Mouse (Mus musculus) stomach, embryonic 15.5 days (tissue): ENCODE measurements around the gene Tmem63c. TPM values are rescaled to one million over a fixed set of nuclear protein-coding genes. Genes with fewer than 3 reads are reported as not detected.

Source experiments
- ATAC-seq: fragments of 200-750 bp; cut with Nextera tagmentation; 2 replicates; pipeline ENCODE4 v1.8.0; 2017; ENCODE audit warnings: low read depth, moderate number of reproducible peaks, moderate TSS enrichment; ENCODE audit not compliant: insufficient read depth, low FRiP score
- H3K27ac ChIP-seq: fragments of 300-500 bp; sonication (generic); 2 replicates; pipeline ENCODE4 v1.5.1; 2015; ENCODE audit warnings: mild to moderate bottlenecking, inconsistent platforms
- H3K27me3 ChIP-seq: fragments of 300-500 bp; sonication (generic); replicated peaks from 2 replicates; pipeline ENCODE4 v1.6.1; 2015; ENCODE audit warnings: inconsistent platforms
- H3K36me3 ChIP-seq: fragments of 300-500 bp; sonication (generic); 2 replicates; pipeline ENCODE4 v1.6.1; 2015; ENCODE audit warnings: inconsistent platforms
- H3K4me1 ChIP-seq: fragments of 300-500 bp; sonication (generic); 2 replicates; pipeline ENCODE4 v1.6.1; 2015; ENCODE audit warnings: inconsistent platforms
- H3K4me2 ChIP-seq: fragments of 300-500 bp; sonication (generic); 2 replicates; pipeline ENCODE4 v1.6.1; 2015; ENCODE audit warnings: mild to moderate bottlenecking, inconsistent platforms
- H3K4me3 ChIP-seq: fragments of 300-500 bp; sonication (generic); replicated peaks from 2 replicates; pipeline ENCODE4 v1.5.1; 2015; ENCODE audit warnings: inconsistent platforms
- H3K9ac ChIP-seq: fragments of 300-500 bp; sonication (generic); 2 replicates; pipeline ENCODE4 v1.6.1; 2015; ENCODE audit warnings: inconsistent platforms
- H3K9me3 ChIP-seq: fragments of 300-500 bp; sonication (generic); 2 replicates; pipeline ENCODE4 v1.6.1; 2016; ENCODE audit warnings: inconsistent platforms
- WGBS: fragments of 180-500 bp; shearing (Covaris S2); methylation state at CpG from one replicate; pipeline ENCODE4 v1.1.7; 2015; 5-methylcytosine and 5-hydroxymethylcytosine counted together
- polyA plus RNA-seq: library from polyadenylated mRNA; unstranded; fragments of >200 nt; fragmentation: Nextera tagmentation; extraction: Ambion mirVana; gene quantifications from 2 replicates; pipeline ENCODE4 v1.2.1, GENCODE M21; 2015

Gene Tmem63c
- polyA plus RNA-seq, 1 experiment from 2014 or later: 0.76 TPM

DNA sequence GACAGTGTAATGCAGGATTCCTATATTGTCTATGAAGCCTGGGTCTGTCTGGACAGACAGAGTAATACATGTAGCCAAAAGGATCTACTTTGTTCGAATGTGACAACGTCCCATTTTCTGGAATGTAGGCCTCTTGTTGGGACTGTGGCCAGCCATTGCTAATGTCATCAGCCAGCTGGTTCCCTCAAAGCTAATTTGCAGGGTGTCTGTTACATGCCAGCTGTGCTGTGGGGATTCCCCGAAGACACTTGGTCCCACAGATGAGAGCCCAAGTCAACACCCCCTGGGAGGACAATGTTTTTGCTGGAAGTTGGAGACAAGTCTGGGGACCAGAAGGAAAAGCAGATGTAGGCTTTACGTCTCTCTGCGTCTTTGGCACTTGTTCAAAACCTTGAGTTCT is 45.3 kb downstream of the Tmem63c start:
- Histone ChIP-seq H3K36me3 (no peaks in the 10 kb centered on the region), H3K9ac (no peak overlapping the region), H3K4me2 (no peak overlapping the region), H3K27ac (no peak overlapping the region), H3K9me3 (no peaks in the 10 kb centered on the region), H3K4me3 (no peak overlapping the region), H3K27me3 (no peaks in the 10 kb centered on the region), H3K4me1 (no peaks in the 10 kb centered on the region)
- ATAC-seq: no peak
- 78% methylated on average over 5 of the region's 5 CpGs for WGBS

DNA sequence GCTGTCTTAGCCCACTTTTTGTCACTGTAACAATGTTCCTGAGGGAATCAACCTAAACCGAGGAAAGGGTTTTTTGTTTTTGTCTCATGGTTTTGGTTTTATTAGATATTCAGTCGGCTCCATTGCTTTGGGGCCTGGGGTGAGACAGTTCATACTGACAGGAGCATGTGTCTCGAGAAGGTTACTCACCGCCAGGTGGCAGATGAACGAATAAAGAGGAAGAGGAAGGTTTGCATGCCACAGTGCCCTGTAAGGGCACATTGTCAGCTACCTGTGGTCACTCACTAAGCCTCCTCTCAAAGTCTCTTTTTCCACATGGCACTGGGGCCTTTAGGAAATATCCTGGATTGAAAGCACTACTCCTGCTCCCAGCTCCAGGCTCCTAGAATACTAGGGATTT is 49.4 kb downstream of the Tmem63c start:
- H3K4me1 ChIP-seq: no peaks in the 10 kb centered on the region
- H3K4me3 ChIP-seq: no peak overlapping the region
- H3K27me3 ChIP-seq: no peaks in the 10 kb centered on the region
- no peak for ATAC-seq
- no peak overlapping the region for H3K4me2 ChIP-seq
- WGBS: 69% methylated on average over 5 of the region's 5 CpGs
- no peaks in the 10 kb centered on the region for H3K36me3 ChIP-seq
- H3K27ac ChIP-seq: no peak overlapping the region
- H3K9me3 ChIP-seq: no peaks in the 10 kb centered on the region
- H3K9ac ChIP-seq: no peak overlapping the region

DNA sequence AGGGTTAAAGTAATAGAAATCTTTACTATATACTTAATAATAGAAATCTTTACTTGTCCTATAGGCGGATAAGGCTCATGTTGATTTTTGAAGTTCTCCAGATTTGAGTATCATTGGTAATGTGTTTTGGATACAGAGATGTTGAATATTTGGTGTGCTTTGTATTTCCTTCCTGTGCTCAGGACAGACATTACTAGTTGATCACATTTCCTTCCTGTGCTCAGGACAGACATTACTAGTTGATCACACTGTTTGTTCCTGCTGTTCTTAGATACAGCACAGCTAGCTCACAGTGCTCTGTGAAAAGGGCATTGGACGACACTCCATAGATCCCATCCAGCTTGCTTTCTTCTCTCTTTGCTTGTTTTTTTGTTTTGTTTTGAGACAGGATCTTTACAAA is 55.5 kb downstream of the Tmem63c start:
- no peaks in the 10 kb centered on the region for H3K36me3 ChIP-seq
- WGBS: 83% methylated on average over 2 of the region's 2 CpGs
- ATAC-seq: no peak

DNA sequence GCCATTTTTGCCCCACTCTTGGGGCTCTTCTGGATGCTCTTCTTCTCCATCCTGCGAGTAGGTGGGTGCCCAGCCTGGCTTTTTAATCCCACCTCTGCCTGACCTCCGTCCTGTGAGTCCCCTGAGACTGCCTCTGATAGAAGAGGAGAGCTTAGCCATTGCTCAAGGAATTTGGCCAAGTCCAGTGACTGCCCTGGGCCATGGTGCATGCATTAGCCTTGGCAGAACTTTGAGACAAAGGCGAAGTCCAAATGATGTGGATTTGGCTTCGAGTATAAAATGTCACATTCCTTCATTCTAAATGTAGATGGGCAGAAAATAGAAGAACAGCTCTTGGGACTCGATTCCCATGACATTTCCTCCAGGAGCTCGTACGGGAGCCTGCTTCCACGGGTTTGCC is 61.7 kb downstream of the Tmem63c start:
- WGBS: 78% methylated on average over 8 of the region's 8 CpGs
- H3K27me3 ChIP-seq: no peaks in the 10 kb centered on the region
- no peak for ATAC-seq

More for the DNA sequence above, 55.5 kb downstream of the Tmem63c start:
- Histone ChIP-seq H3K4me2 (no peak overlapping the region), H3K9ac (no peak overlapping the region), H3K27me3 (no peaks in the 10 kb centered on the region), H3K4me1 (no peaks in the 10 kb centered on the region), H3K4me3 (no peak overlapping the region), H3K27ac (no peak overlapping the region), H3K9me3 (no peaks in the 10 kb centered on the region)

DNA sequence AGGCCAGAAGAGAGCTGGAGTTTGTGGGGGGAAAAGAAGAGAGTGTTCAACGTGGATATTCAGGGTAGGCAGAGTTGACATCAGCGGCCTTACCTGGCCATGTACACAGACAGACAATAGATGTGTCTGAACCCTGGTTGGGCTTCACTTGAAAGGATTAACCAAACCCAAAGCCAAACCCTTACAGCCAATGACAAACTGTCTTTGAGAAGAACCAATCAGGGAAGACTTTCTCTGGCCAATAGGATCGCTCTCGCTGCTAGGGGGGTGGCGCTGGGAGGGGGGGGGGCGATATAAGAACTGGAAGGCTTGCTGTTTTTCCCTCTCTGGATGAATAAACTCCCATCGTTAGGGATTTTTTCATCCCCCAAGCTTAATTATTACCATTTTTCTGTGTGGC is 66.1 kb downstream of the Tmem63c start:
- H3K4me1 ChIP-seq: no peaks in the 10 kb centered on the region
- H3K9ac ChIP-seq: no peak overlapping the region
- H3K4me3 ChIP-seq: no peak overlapping the region
- H3K27me3 ChIP-seq: no peaks in the 10 kb centered on the region
- no peak overlapping the region for H3K27ac ChIP-seq
- 60% methylated on average over 7 of the region's 7 CpGs for WGBS
- ATAC-seq: no peak
- no peaks in the 10 kb centered on the region for H3K9me3 ChIP-seq
- no peaks in the 10 kb centered on the region for H3K36me3 ChIP-seq
- no peak overlapping the region for H3K4me2 ChIP-seq

More for the DNA sequence above, 61.7 kb downstream of the Tmem63c start:
- H3K4me1 ChIP-seq: no peaks in the 10 kb centered on the region
- no peak overlapping the region for H3K9ac ChIP-seq
- no peak overlapping the region for H3K4me2 ChIP-seq
- H3K9me3 ChIP-seq: no peaks in the 10 kb centered on the region
- H3K4me3 ChIP-seq: no peak overlapping the region
- no peaks in the 10 kb centered on the region for H3K36me3 ChIP-seq
- H3K27ac ChIP-seq: no peak overlapping the region

DNA sequence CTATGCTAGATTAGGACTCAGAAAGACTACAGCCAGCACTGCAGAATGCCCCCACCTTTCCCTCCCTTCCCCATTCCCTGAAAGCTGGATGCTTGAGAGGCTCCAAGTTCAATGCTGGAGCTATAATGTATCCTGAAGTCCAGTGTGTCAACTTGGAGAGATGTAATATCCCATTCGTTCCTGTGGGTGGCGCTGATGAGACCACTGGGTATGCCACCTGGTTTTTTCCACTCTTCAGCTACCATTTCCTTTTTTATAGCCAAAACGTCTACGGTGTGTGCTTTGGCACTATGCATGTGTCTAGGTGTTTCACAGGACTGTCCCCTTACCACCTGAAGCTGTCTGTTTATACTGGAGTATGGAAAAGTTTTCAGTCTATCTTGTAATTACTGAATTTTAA is 67.2 kb downstream of the Tmem63c start:
- Histone ChIP-seq H3K27ac (no peak overlapping the region), H3K27me3 (no peaks in the 10 kb centered on the region), H3K9ac (no peak overlapping the region), H3K36me3 (no peaks in the 10 kb centered on the region), H3K4me1 (no peaks in the 10 kb centered on the region), H3K9me3 (no peaks in the 10 kb centered on the region), H3K4me2 (no peak overlapping the region), H3K4me3 (no peak overlapping the region)
- no peak for ATAC-seq
- WGBS: 43% methylated on average over 4 of the region's 4 CpGs

DNA sequence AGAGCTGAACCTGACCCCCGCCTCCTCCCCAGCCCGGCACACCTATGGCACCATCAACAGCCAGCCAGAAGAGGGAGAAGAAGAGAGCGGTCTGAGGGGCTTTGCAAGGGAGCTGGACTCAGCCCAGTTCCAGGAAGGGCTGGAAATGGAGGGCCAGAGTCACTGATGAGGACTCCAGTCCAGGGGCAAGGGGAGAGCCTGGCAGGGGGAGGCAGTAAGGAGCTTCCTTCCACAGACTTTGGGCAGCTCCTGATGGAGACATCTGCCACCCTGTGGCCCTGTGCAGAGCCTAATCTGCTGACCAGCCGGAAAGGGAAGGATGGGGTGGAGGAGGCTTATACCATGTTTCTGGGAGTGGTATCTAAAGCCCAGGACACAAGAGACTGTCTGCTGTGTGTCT is 68.1 kb downstream of the Tmem63c start:
- no peak overlapping the region for H3K4me3 ChIP-seq
- H3K27ac ChIP-seq: no peak overlapping the region
- no peaks in the 10 kb centered on the region for H3K9me3 ChIP-seq
- H3K9ac ChIP-seq: no peak overlapping the region
- no peaks in the 10 kb centered on the region for H3K27me3 ChIP-seq
- H3K36me3 ChIP-seq: no peaks in the 10 kb centered on the region
- ATAC-seq: no peak
- 74% methylated on average over 4 of the region's 4 CpGs for WGBS
- H3K4me1 ChIP-seq: no peaks in the 10 kb centered on the region
- no peak overlapping the region for H3K4me2 ChIP-seq

DNA sequence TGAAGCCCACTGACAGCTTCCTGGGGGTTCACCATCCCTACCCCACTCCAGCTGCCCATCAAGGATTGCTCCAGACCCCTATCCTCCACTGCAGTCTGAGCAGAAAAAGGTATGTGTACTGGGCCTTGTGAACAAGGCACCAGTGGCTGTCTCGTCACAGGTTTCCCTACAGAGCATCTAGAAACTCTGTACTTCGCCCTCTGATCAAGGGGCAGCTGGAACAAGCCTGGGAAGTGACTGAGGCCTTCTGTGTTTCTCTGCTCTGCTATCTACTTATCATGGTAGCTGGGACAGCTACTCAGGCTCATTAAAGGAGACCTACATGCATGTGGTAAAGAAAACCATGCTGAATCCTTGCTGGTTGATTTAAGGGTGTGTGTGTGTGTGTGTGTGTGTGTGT is 68.6 kb downstream of the Tmem63c start:
- H3K27me3 ChIP-seq: no peaks in the 10 kb centered on the region
- ATAC-seq: no peak
- no peak overlapping the region for H3K4me2 ChIP-seq
- H3K4me1 ChIP-seq: no peaks in the 10 kb centered on the region
- no peak overlapping the region for H3K4me3 ChIP-seq
- H3K9me3 ChIP-seq: no peaks in the 10 kb centered on the region
- H3K9ac ChIP-seq: no peak overlapping the region
- WGBS: 77% methylated on average over 2 of the region's 2 CpGs
- no peaks in the 10 kb centered on the region for H3K36me3 ChIP-seq
- no peak overlapping the region for H3K27ac ChIP-seq

DNA sequence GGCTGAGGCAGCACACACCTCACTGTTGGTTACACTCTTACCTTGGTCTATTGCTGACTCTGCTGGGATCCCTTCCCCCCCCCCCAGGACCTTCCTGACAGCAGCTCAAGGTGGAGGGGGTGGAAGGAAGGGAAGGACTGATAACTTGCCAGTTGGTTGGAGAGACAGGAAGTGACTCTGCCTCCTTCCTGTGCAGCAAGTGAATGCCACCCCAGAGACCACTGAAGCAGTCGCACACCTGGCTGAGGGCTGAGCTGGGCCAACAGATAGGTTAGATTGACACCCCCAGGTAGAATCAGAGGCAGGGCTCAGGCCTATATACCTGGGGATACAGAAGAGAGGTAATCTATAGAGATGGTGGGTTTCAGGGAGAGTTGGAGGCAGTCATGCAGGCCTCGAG is 70.8 kb downstream of the Tmem63c start:
- Histone ChIP-seq H3K4me3 (no peak overlapping the region), H3K9ac (no peak overlapping the region), H3K27me3 (no peaks in the 10 kb centered on the region), H3K4me2 (no peak overlapping the region), H3K36me3 (no peaks in the 10 kb centered on the region), H3K4me1 (no peaks in the 10 kb centered on the region), H3K27ac (no peak overlapping the region), H3K9me3 (no peaks in the 10 kb centered on the region)
- ATAC-seq: no peak
- WGBS: 91% methylated on average over 2 of the region's 2 CpGs

DNA sequence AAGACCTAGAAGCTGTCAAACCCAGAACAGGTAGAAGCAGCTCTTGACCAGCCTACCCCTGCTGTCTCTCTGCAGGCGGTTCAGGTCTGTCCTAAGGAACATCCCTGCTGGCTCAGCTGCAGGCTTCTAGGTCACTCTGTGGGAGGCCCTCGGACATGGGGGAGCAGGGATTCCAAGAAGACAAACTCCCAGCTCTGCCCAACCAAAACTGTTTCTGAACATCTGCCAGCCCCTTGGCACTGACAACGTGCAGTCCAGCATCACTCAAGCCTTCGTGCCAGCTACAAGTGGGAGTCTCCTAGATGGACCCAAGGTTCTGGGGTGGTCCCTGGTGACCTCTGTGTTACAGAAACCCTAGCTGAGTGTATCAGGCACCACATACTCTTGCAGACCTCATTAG is 72.1 kb downstream of the Tmem63c start:
- H3K27me3 ChIP-seq: no peaks in the 10 kb centered on the region
- no peaks in the 10 kb centered on the region for H3K9me3 ChIP-seq
- no peak overlapping the region for H3K4me2 ChIP-seq
- no peaks in the 10 kb centered on the region for H3K4me1 ChIP-seq
- WGBS: 55% methylated on average over 4 of the region's 4 CpGs
- H3K27ac ChIP-seq: no peak overlapping the region
- no peak for ATAC-seq
- no peak overlapping the region for H3K9ac ChIP-seq
- no peaks in the 10 kb centered on the region for H3K36me3 ChIP-seq
- no peak overlapping the region for H3K4me3 ChIP-seq

DNA sequence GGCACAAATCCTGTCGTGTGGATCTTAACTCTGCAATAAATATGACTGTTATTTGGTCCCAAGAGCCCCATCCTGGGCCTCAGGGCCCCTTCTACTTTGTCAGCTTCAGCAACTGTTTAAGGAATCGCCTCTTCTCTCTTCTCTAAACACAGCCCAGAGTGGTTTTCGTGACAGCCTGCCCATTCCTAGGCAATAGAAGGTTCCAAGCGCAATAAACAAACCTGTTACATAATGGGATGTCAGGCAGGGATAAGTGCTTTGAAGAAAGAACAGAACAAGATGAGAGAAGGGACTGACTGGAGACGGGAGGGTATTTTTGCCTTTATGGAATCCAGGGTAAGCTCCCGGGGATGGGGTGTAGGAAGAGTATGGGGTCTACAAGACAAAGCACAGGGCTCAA is 72.5 kb downstream of the Tmem63c start:
- H3K36me3 ChIP-seq: no peaks in the 10 kb centered on the region
- no peaks in the 10 kb centered on the region for H3K4me1 ChIP-seq
- H3K27me3 ChIP-seq: no peaks in the 10 kb centered on the region
- no peak for ATAC-seq
- no peak overlapping the region for H3K9ac ChIP-seq
- WGBS: 46% methylated on average over 6 of the region's 6 CpGs
- no peak overlapping the region for H3K4me2 ChIP-seq
- no peak overlapping the region for H3K4me3 ChIP-seq
- H3K27ac ChIP-seq: no peak overlapping the region
- no peaks in the 10 kb centered on the region for H3K9me3 ChIP-seq

DNA sequence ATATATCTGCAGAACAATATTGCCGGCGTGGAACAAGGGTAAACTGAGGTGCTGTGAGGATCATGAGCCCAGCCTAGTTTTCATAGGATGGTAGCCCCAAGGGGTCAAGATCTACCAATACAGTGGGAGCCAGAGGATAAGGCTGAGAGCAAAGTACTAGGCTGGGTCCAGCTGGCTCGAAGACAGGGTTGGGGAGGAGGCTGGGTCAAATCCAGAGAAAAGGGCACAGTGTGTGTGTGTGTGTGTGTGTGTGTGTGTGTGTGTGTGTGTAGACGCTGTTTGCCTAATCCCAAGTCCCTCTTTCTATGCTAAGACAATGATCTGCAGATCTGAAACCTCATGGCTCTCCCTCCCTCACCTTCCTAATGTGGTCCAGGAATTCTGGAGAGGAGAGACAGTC is 79.2 kb downstream of the Tmem63c start:
- ATAC-seq: no peak
- no peak overlapping the region for H3K4me3 ChIP-seq
- H3K9ac ChIP-seq: no peak overlapping the region
- H3K4me2 ChIP-seq: no peak overlapping the region
- peaks cover 6% of the 10 kb centered on the region for H3K4me1 ChIP-seq
- H3K27ac ChIP-seq: no peak overlapping the region
- WGBS: 87% methylated on average over 4 of the region's 4 CpGs
- H3K27me3 ChIP-seq: peaks cover 19% of the 10 kb centered on the region
- H3K9me3 ChIP-seq: no peaks in the 10 kb centered on the region
- no peaks in the 10 kb centered on the region for H3K36me3 ChIP-seq

DNA sequence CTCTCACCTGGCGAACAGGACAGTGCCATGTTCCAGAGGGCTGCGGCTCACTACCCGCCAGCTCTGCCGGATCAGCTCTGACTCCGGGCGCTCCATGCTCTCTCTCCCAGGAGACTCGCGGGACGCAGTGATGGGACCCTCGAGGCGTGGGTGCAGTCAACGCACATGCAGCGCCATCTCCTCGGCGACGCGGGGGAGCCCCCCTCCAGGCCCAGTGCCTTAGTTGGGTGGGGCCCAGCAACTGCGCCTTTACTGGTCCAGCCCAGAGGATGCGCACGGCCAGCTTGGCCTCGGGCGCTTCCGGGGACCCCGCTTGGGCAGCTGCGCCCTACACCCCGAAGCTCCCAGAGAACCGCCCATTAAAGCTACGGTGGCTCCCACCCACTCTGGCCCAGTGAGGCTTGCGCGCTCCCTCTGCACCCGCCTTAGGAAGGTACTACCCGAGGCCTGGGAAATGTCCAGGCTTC is 81.1 kb downstream of the Tmem63c start, which contains the start of gene Ngb:
Ngb (minus strand) TSS at position 375 of the 467 bp plus-strand sequence.
- no peak for ATAC-seq

More for the DNA sequence above, 81.1 kb downstream of the Tmem63c start, which contains the start of gene Ngb:
- peaks cover 6% of the 10 kb centered on the region for H3K4me1 ChIP-seq
- H3K27me3 ChIP-seq: peaks cover 19% of the 10 kb centered on the region
- peak within 1 kb of the TSS; percentile 58 for H3K4me2 ChIP-seq
- H3K4me3 ChIP-seq: peak within 1 kb of the TSS; percentile 28
- H3K9me3 ChIP-seq: no peaks in the 10 kb centered on the region
- no peak within 1 kb of the TSS for H3K27ac ChIP-seq
- 4% methylated on average over 32 of the region's 32 CpGs for WGBS
- H3K9ac ChIP-seq: no peak within 1 kb of the TSS
- no peaks in the 10 kb centered on the region for H3K36me3 ChIP-seq
